Mouse (Mus musculus): ENCODE data around the gene Abhd16a. TPM values are rescaled to one million over a fixed set of nuclear protein-coding genes. Genes with fewer than 3 reads are reported as not detected.
A peak's percentile ranks its signal among the peaks of the same experiment; 100 is the strongest.

Abhd16a gene
- polyA plus RNA-seq, 1 experiment, result 64.7 TPM

DNA sequence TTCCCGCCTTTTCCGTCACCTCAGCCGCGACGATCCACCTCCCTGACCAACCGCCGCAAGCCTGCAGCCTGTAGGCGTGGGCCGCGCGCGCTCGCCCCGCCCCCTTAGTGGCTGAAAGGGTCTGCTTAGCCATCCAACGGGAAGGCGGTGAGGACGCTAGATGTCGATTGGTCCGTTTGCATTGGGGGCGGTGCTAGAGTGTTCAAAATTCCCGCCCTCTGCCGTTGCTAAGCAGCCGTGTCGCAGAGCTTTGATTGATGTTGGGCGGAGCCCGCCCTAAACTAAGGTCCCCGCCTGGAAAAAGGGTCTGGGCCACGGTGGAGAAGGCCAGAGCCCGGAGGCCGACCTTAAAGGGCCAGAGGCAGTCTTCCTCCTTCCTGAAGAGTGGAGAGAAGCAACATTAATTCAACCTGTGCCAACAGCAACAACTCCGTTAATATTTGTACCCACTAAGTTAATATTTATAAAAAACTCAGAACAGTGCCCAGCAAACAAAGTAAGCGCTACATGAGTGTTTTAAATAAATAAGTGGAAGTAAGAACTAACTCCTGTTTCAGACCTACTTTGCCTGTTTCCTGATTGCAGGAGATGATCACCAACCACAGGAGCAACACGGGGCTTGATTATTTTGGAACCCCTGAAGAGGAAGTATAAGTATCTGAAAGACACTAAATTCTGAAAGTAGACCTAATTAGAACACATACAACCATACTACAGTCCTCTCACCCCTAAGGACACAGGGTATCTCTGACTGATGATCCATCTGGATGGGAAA, 42.2 kb upstream of the Abhd16a start, which contains the start of gene Msh5:
TSS of gene Msh5 (minus strand) at position 65 of the 775 bp plus-strand sequence.
- H3K27me3 ChIP-seq (ENCODE audit: control insufficient read depth, insufficient read depth, insufficient read length), result no peaks in the 10 kb centered on the region
- peaks cover 19% of the 10 kb centered on the region for H3K79me2 ChIP-seq (ENCODE audit: control insufficient read depth, insufficient read depth)
- H3K4me2 ChIP-seq (ENCODE audit: low read depth), result peak within 1 kb of the TSS; percentile 81
- H3K36me3 ChIP-seq (ENCODE audit: control insufficient read depth, insufficient read depth), result no peaks in the 10 kb centered on the region
- peak within 1 kb of the TSS; percentile 58 for H3ac ChIP-seq (ENCODE audit: control insufficient read depth, insufficient read length)
- peak within 1 kb of the TSS; percentile 29 for H3K4me3 ChIP-seq
- TF ChIP-seq MYOG (IDR thresholded peaks at IDR 0.05; ENCODE audit: control insufficient read depth in 1 of 3, insufficient read depth in 1 of 3, insufficient read length in 2 of 3, low read depth in 2 of 3), result no peak
- TF ChIP-seq E2F4 (IDR thresholded peaks at IDR 0.05; ENCODE audit: insufficient read depth), result peak; percentile 96

DNA sequence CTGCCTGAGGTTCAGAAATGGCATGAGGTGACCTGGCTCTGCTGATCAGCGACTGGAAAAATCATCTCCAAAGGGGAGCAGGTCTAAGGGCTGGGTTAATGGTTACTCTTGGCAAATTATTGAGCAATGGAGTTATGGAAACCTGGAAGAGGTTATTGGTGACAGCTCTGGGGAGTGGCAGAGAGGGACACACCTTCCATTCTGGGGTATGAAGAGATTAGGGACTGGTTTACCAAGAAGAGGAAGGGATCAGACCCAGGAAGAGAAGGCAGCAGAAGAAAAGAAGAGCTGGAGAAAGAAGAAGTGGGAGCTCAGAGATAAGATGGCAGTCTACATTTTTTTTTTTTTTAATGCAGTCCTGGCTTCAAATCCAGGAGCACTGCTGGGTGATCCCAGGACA, 41.4 kb upstream of the Abhd16a start:
- peak overlapping the region; percentile 81 for H3K4me2 ChIP-seq (ENCODE audit: low read depth)
- TF ChIP-seq MYOD1 (IDR thresholded peaks at IDR 0.05; ENCODE audit: control insufficient read depth in 1 of 3, insufficient read length in 2 of 3, low read depth in 2 of 3), result no peak
- no peak for TF ChIP-seq POLR2A (IDR thresholded peaks at IDR 0.05; ENCODE audit: insufficient read length, low read depth)
- no peak for TF ChIP-seq MAX (IDR thresholded peaks at IDR 0.05; ENCODE audit: low read depth)
- TF ChIP-seq REST (IDR thresholded peaks at IDR 0.05; ENCODE audit: insufficient read depth, insufficient read length), result no peak
- TF ChIP-seq SRF (IDR thresholded peaks at IDR 0.05; ENCODE audit: control insufficient read depth, insufficient read length, low read depth), result no peak
- TF ChIP-seq E2F4 (IDR thresholded peaks at IDR 0.05; ENCODE audit: insufficient read depth), result no peak
- no peak for TF ChIP-seq MYOG (IDR thresholded peaks at IDR 0.05; ENCODE audit: control insufficient read depth in 1 of 3, insufficient read depth in 1 of 3, insufficient read length in 2 of 3, low read depth in 2 of 3)
- no peak overlapping the region for H3ac ChIP-seq (ENCODE audit: control insufficient read depth, insufficient read length)
- H3K4me3 ChIP-seq, result no peak overlapping the region
- no peaks in the 10 kb centered on the region for H3K27me3 ChIP-seq (ENCODE audit: control insufficient read depth, insufficient read depth, insufficient read length)
- H3K36me3 ChIP-seq (ENCODE audit: control insufficient read depth, insufficient read depth), result peaks cover 7% of the 10 kb centered on the region
- peaks cover 28% of the 10 kb centered on the region for H3K79me2 ChIP-seq (ENCODE audit: control insufficient read depth, insufficient read depth)

DNA sequence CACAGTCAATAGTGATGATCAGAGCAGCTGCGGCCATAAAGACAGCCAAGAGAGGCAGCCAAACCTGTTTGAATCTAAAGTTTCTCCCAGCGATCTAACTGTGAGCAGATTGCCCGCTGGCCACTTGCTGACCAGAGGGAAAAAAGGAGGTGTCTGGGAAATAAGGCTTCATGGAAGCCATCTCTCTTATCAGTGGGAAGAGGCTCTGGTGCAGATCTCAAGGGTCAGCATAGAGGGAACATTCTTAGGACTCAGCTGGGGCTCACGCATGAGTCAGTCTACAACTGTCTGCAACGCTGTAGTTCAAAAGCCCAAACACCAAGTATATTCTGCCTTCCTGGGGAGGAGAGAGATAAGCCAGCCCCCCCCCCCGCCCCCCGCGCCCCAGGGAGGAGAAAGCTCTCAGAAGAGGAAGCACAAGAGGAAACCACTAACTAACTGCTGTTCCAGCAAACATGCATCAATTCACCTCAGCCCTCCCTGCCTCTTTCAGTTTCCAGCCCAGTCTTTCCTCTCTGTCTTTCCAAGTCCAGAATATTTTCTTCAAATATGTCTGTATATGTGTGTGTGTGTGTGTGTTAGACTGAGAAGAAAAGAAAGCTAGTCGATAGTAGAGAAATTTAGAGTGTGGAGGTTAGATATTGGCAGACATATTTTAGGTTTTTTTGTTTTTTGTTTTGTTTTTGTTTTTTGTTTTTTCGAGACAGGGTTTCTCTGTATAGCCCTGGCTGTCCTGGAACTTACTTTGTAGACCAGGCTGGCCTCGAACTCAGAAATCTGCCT, 40.7 kb upstream of the Abhd16a start:
- Histone ChIP-seq H3K36me3 (ENCODE audit: control insufficient read depth, insufficient read depth) (peaks cover 13% of the 10 kb centered on the region), H3K27me3 (ENCODE audit: control insufficient read depth, insufficient read depth, insufficient read length) (no peaks in the 10 kb centered on the region), H3K4me3 (no peak overlapping the region), H3K79me2 (ENCODE audit: control insufficient read depth, insufficient read depth) (peaks cover 34% of the 10 kb centered on the region), H3K4me2 (ENCODE audit: low read depth) (peak overlapping the region; percentile 81), H3ac (ENCODE audit: control insufficient read depth, insufficient read length) (no peak overlapping the region)
- TF ChIP-seq TCF12 (IDR thresholded peaks at IDR 0.05; ENCODE audit: insufficient read depth, poor library complexity, severe bottlenecking), result no peak
- no peak for TF ChIP-seq POLR2A (IDR thresholded peaks at IDR 0.05; ENCODE audit: insufficient read length, low read depth)
- no peak for TF ChIP-seq MAX (IDR thresholded peaks at IDR 0.05; ENCODE audit: low read depth)
- TF ChIP-seq TCF3 (IDR thresholded peaks at IDR 0.05; ENCODE audit: insufficient read length, low read depth), result no peak
- TF ChIP-seq USF1 (IDR thresholded peaks at IDR 0.05; ENCODE audit: low read depth), result no peak
- no peak for TF ChIP-seq E2F4 (IDR thresholded peaks at IDR 0.05; ENCODE audit: insufficient read depth)
- no peak for TF ChIP-seq CEBPB (IDR thresholded peaks at IDR 0.05; ENCODE audit: insufficient read depth, poor library complexity, severe bottlenecking)
- TF ChIP-seq SRF (IDR thresholded peaks at IDR 0.05; ENCODE audit: control insufficient read depth, insufficient read length, low read depth), result no peak
- no peak for TF ChIP-seq REST (IDR thresholded peaks at IDR 0.05; ENCODE audit: insufficient read depth, insufficient read length)
- TF ChIP-seq POLR2AphosphoS2 (IDR thresholded peaks at IDR 0.05; ENCODE audit: insufficient read length, low read depth), result no peak
- no peak for TF ChIP-seq MYOD1 (IDR thresholded peaks at IDR 0.05; ENCODE audit: control insufficient read depth in 1 of 3, insufficient read length in 2 of 3, low read depth in 2 of 3)
- TF ChIP-seq MYOG (IDR thresholded peaks at IDR 0.05; ENCODE audit: control insufficient read depth in 1 of 3, insufficient read depth in 1 of 3, insufficient read length in 2 of 3, low read depth in 2 of 3), result no peak

DNA sequence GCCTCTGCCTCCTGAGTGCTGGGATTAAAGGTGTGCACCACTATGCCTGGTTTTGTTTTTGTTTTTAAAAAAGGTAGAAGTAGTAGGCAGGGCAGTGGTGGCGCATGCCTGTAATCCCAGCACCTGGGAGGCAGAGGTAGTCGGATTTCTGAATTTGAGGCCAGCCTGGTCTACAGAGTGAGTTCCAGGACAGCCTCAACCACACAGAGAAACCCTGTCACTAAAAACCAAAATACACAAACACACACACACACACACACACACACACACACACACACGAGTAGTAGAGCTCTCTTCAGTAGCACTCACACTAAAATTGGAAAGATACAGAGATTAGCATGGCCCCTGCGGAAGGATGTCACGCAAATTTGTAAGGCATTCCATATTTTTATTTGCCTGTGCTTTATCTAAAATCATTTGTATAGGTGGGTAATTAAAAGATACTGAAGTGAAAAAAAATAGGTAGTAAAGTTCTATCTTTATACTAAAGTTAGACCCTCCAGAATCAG, 40.1 kb upstream of the Abhd16a start:
- H3K4me2 ChIP-seq (ENCODE audit: low read depth), result peak overlapping the region; percentile 53
- H3K27me3 ChIP-seq (ENCODE audit: control insufficient read depth, insufficient read depth, insufficient read length), result no peaks in the 10 kb centered on the region
- H3ac ChIP-seq (ENCODE audit: control insufficient read depth, insufficient read length), result no peak overlapping the region
- H3K36me3 ChIP-seq (ENCODE audit: control insufficient read depth, insufficient read depth), result peaks cover 19% of the 10 kb centered on the region
- H3K79me2 ChIP-seq (ENCODE audit: control insufficient read depth, insufficient read depth), result peaks cover 40% of the 10 kb centered on the region
- TF ChIP-seq TCF3 (IDR thresholded peaks at IDR 0.05; ENCODE audit: insufficient read length, low read depth) (no peak), POLR2A (IDR thresholded peaks at IDR 0.05; ENCODE audit: insufficient read length, low read depth) (no peak), E2F4 (IDR thresholded peaks at IDR 0.05; ENCODE audit: insufficient read depth) (no peak), MYOD1 (IDR thresholded peaks at IDR 0.05; ENCODE audit: control insufficient read depth in 1 of 3, insufficient read length in 2 of 3, low read depth in 2 of 3) (no peak), POLR2AphosphoS2 (IDR thresholded peaks at IDR 0.05; ENCODE audit: insufficient read length, low read depth) (no peak)
- peak overlapping the region; percentile 96 for H3K4me3 ChIP-seq

DNA sequence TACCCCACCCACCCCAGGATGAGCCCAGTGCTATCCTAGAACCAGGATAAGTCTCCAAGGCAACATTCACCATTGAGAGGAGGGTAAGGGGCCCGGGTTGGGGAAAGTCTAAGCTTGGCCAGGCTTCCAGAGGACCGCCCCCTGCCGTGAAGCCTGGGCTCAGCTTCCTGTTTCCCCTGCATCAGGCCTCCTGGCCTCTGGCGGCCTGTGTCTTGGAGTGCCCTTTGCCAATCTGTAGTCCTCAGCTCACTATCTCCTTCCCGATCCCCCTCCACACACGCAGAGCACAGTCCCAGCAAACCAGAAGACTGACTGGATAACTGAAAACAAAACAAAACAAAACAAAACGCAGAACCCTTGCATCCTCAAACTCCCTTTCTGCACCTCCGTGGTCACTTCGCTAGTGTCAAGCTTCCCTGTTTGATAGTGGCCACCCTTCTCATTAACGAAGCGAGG, 39.5 kb upstream of the Abhd16a start, which contains the start of gene Clic1:
TSS of gene Clic1 (plus strand) at position 406 of the 456 bp plus-strand sequence.
- Histone ChIP-seq H3K4me3 (peak within 1 kb of the TSS; percentile 96), H3ac (ENCODE audit: control insufficient read depth, insufficient read length) (peak within 1 kb of the TSS; percentile 1), H3K36me3 (ENCODE audit: control insufficient read depth, insufficient read depth) (peaks cover 24% of the 10 kb centered on the region), H3K79me2 (ENCODE audit: control insufficient read depth, insufficient read depth) (peaks cover 43% of the 10 kb centered on the region), H3K27me3 (ENCODE audit: control insufficient read depth, insufficient read depth, insufficient read length) (no peaks in the 10 kb centered on the region), H3K4me2 (ENCODE audit: low read depth) (peak within 1 kb of the TSS; percentile 86)
- TF ChIP-seq TCF12 (IDR thresholded peaks at IDR 0.05; ENCODE audit: insufficient read depth, poor library complexity, severe bottlenecking) (no peak), TCF3 (IDR thresholded peaks at IDR 0.05; ENCODE audit: insufficient read length, low read depth) (no peak), USF1 (IDR thresholded peaks at IDR 0.05; ENCODE audit: low read depth) (no peak), E2F4 (IDR thresholded peaks at IDR 0.05; ENCODE audit: insufficient read depth) (no peak), CEBPB (IDR thresholded peaks at IDR 0.05; ENCODE audit: insufficient read depth, poor library complexity, severe bottlenecking) (no peak), POLR2AphosphoS2 (IDR thresholded peaks at IDR 0.05; ENCODE audit: insufficient read length, low read depth) (peak; percentile 45), MYOG (IDR thresholded peaks at IDR 0.05; ENCODE audit: control insufficient read depth in 1 of 3, insufficient read depth in 1 of 3, insufficient read length in 2 of 3, low read depth in 2 of 3) (no peak), POLR2A (IDR thresholded peaks at IDR 0.05; ENCODE audit: insufficient read length, low read depth) (peak; percentile 47), REST (IDR thresholded peaks at IDR 0.05; ENCODE audit: insufficient read depth, insufficient read length) (no peak)
